Mouse (Mus musculus): ENCODE data around the gene Adad2. TPM values are rescaled to one million over a fixed set of nuclear protein-coding genes. Genes with fewer than 3 reads are reported as not detected.

Gene Adad2
- polyA plus RNA-seq, 1 experiment from 2014 or later, result 0.09 TPM

- H3K27ac ChIP-seq (ENCODE audit: low read depth), result peak within 1 kb of the TSS; percentile 43; the same call in 1 of the 2 replicates
- ATAC-seq (replicated peaks; ENCODE audit: low FRiP score, low TSS enrichment, low read depth), result peak; percentile 89
- under 1% methylated on average over 85 of the region's 97 CpGs for WGBS
- H3K4me2 ChIP-seq (ENCODE audit: low read length), result peak within 1 kb of the TSS; percentile 88
- peak within 1 kb of the TSS; percentile 68 for H3K4me3 ChIP-seq (ENCODE audit: low read depth, low read length)
- H3K9me3 ChIP-seq (ENCODE audit: control insufficient read depth, low read length), result no peaks in the 10 kb centered on the region
- no peaks in the 10 kb centered on the region for H3K36me3 ChIP-seq (ENCODE audit: control insufficient read depth, insufficient read depth, low read length)
- DNase-seq (ENCODE audit: low spot score), result peak; percentile 98
- H3K27me3 ChIP-seq (replicated peaks; ENCODE audit: control insufficient read depth, insufficient read depth, low read length), result peaks cover 12% of the 10 kb centered on the region; the same call in 1 of the 2 replicates
- no peaks in the 10 kb centered on the region; the same call in 1 of the 2 replicates for H3K4me1 ChIP-seq (replicated peaks; ENCODE audit: control insufficient read depth, insufficient read depth, low read length)
- peak within 1 kb of the TSS; percentile 67 for H3K9ac ChIP-seq (ENCODE audit: low read length)
These were observed 37.8 kb upstream of the Adad2 start, which contains the start of the genes Hsdl1 and Dnaaf1 for GRCm38 (mm10) chr8:119574437-119575365. TSS of gene Hsdl1 (minus strand) at chr8:119575183. TSS of gene Dnaaf1 (plus strand) at chr8:119575235.

GRCm38 (mm10) chr8:119575366-119575726 is 37.2 kb upstream of the Adad2 start:
- Histone ChIP-seq H3K27me3 (replicated peaks; ENCODE audit: control insufficient read depth, insufficient read depth, low read length) (peaks cover 12% of the 10 kb centered on the region; the same call in 1 of the 2 replicates), H3K36me3 (ENCODE audit: control insufficient read depth, insufficient read depth, low read length) (no peaks in the 10 kb centered on the region), H3K4me3 (ENCODE audit: low read depth, low read length) (peak overlapping the region; percentile 68), H3K9me3 (ENCODE audit: control insufficient read depth, low read length) (no peaks in the 10 kb centered on the region), H3K27ac (ENCODE audit: low read depth) (no peak overlapping the region), H3K9ac (ENCODE audit: low read length) (peak overlapping the region; percentile 67), H3K4me1 (replicated peaks; ENCODE audit: control insufficient read depth, insufficient read depth, low read length) (no peaks in the 10 kb centered on the region; the same call in 1 of the 2 replicates), H3K4me2 (ENCODE audit: low read length) (peak overlapping the region; percentile 88)
- ATAC-seq (replicated peaks; ENCODE audit: low FRiP score, low TSS enrichment, low read depth) (peak; percentile 22), DNase-seq (ENCODE audit: low spot score) (no peak)
- 2% methylated on average over 16 of the region's 16 CpGs for whole genome bisulfite sequencing

- no peak overlapping the region for H3K4me2 ChIP-seq (ENCODE audit: low read length)
- no peaks in the 10 kb centered on the region for H3K36me3 ChIP-seq (ENCODE audit: control insufficient read depth, insufficient read depth, low read length)
- no peak for DNase-seq (ENCODE audit: low spot score)
- WGBS, result 28% methylated on average over 13 of the region's 13 CpGs
- H3K4me1 ChIP-seq (replicated peaks; ENCODE audit: control insufficient read depth, insufficient read depth, low read length), result no peaks in the 10 kb centered on the region; the same call in 1 of the 2 replicates
- H3K27me3 ChIP-seq (replicated peaks; ENCODE audit: control insufficient read depth, insufficient read depth, low read length), result peaks cover 7% of the 10 kb centered on the region; the same call in 1 of the 2 replicates
- H3K27ac ChIP-seq (ENCODE audit: low read depth), result no peak overlapping the region
- no peaks in the 10 kb centered on the region for H3K9me3 ChIP-seq (ENCODE audit: control insufficient read depth, low read length)
- no peak overlapping the region for H3K4me3 ChIP-seq (ENCODE audit: low read depth, low read length)
- no peak overlapping the region for H3K9ac ChIP-seq (ENCODE audit: low read length)
- ATAC-seq (replicated peaks; ENCODE audit: low FRiP score, low TSS enrichment, low read depth), result no peak
These were observed 33.5 kb upstream of the Adad2 start for GRCm38 (mm10) chr8:119579096-119579495.

DNA sequence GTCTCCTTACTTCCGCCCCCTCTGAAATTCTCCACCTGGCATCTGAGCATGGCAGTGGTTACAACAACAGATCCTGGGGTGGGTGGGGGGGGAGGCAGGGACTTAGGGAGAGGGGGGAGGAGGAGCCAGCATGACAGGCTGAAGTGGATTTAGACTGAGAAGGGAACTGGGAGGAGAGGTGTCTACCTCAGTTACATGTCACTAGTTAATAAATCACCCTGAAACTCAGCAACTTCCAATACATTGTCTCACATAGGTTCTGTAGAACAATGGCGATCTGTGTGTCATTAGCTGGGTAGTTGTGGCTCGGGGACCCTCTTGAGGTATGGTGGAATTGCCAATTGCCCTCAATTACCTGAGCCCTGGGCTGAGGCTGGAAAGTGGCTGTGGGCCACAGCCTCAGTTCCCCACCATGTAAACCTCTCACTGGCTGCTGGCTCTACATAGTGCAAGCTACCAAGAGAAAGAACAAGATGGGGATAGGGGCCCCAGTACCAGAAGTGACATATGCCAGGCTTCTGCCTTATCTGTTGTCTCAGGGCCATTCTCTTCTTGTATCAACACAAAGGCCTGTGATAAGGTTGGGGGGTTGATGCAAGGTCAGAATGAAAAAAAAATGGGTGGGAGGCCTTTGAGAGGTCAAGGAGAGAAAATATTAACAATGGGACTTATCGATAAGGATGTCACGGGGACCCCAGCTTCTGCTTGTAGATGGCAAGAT is 31.9 kb upstream of the Adad2 start:
- no peak for DNase-seq (ENCODE audit: low spot score)
- peaks cover 7% of the 10 kb centered on the region; the same call in 1 of the 2 replicates for H3K27me3 ChIP-seq (replicated peaks; ENCODE audit: control insufficient read depth, insufficient read depth, low read length)
- no peak overlapping the region for H3K9ac ChIP-seq (ENCODE audit: low read length)
- H3K9me3 ChIP-seq (ENCODE audit: control insufficient read depth, low read length), result no peaks in the 10 kb centered on the region
- no peaks in the 10 kb centered on the region for H3K36me3 ChIP-seq (ENCODE audit: control insufficient read depth, insufficient read depth, low read length)
- peak; percentile 21; the same call in 1 of the 2 replicates for ATAC-seq (replicated peaks; ENCODE audit: low FRiP score, low TSS enrichment, low read depth)
- no peak overlapping the region for H3K4me2 ChIP-seq (ENCODE audit: low read length)
- H3K4me1 ChIP-seq (replicated peaks; ENCODE audit: control insufficient read depth, insufficient read depth, low read length), result no peaks in the 10 kb centered on the region; the same call in 1 of the 2 replicates
- H3K4me3 ChIP-seq (ENCODE audit: low read depth, low read length), result no peak overlapping the region
- 65% methylated on average over 5 of the region's 5 CpGs for WGBS
- H3K27ac ChIP-seq (ENCODE audit: low read depth), result peak overlapping the region; percentile 27; the same call in 1 of the 2 replicates

GRCm38 (mm10) chr8:119585901-119586300 is 26.6 kb upstream of the Adad2 start:
- H3K27ac ChIP-seq (ENCODE audit: low read depth), result no peak overlapping the region
- ATAC-seq (replicated peaks; ENCODE audit: low FRiP score, low TSS enrichment, low read depth) (no peak), DNase-seq (ENCODE audit: low spot score) (no peak)
- 0 out of 2 replicates have a peak, but pooled peaks cover 4% of the 10 kb centered on the region for H3K4me1 ChIP-seq (replicated peaks; ENCODE audit: control insufficient read depth, insufficient read depth, low read length)
- H3K4me3 ChIP-seq (ENCODE audit: low read depth, low read length), result peak overlapping the region; percentile 27
- WGBS, result 18% methylated on average over 23 of the region's 24 CpGs
- no peaks in the 10 kb centered on the region for H3K36me3 ChIP-seq (ENCODE audit: control insufficient read depth, insufficient read depth, low read length)
- H3K9ac ChIP-seq (ENCODE audit: low read length), result peak overlapping the region; percentile 22; the same call in 1 of the 2 replicates
- no peaks in the 10 kb centered on the region for H3K9me3 ChIP-seq (ENCODE audit: control insufficient read depth, low read length)
- no peaks in the 10 kb centered on the region for H3K27me3 ChIP-seq (replicated peaks; ENCODE audit: control insufficient read depth, insufficient read depth, low read length)
- peak overlapping the region; percentile 49 for H3K4me2 ChIP-seq (ENCODE audit: low read length)

- ATAC-seq (replicated peaks; ENCODE audit: low FRiP score, low TSS enrichment, low read depth) (no peak), DNase-seq (ENCODE audit: low spot score) (no peak)
- Histone ChIP-seq H3K27ac (ENCODE audit: low read depth) (no peak overlapping the region), H3K4me2 (ENCODE audit: low read length) (no peak overlapping the region), H3K9me3 (ENCODE audit: control insufficient read depth, low read length) (no peaks in the 10 kb centered on the region), H3K4me3 (ENCODE audit: low read depth, low read length) (no peak overlapping the region), H3K27me3 (replicated peaks; ENCODE audit: control insufficient read depth, insufficient read depth, low read length) (no peaks in the 10 kb centered on the region), H3K36me3 (ENCODE audit: control insufficient read depth, insufficient read depth, low read length) (no peaks in the 10 kb centered on the region), H3K9ac (ENCODE audit: low read length) (no peak overlapping the region), H3K4me1 (replicated peaks; ENCODE audit: control insufficient read depth, insufficient read depth, low read length) (0 out of 2 replicates have a peak, but pooled peaks cover 4% of the 10 kb centered on the region)
- 65% methylated on average over 4 of the region's 4 CpGs for WGBS
These were observed 24.2 kb upstream of the Adad2 start for GRCm38 (mm10) chr8:119588321-119588720.

DNA sequence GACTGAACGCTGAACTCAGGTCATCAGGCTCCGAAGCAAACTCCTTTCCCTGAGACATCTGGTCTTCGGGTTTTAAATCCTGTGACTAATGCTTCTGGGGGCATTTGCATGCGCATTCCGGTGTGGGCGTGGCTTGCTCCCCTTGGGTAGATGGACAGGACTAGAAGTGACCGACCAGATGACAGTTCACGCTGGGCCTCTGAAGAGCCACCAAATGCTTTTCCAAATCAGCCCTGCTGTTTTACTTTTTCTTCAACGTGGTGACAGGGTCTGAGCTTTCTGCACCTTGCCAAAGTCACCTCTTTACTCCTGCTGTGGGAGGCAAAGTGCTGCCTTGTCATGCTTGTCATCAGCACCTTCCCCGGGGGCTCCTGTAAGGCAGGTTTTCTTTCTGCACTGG is 23.7 kb upstream of the Adad2 start:
- H3K27me3 ChIP-seq (replicated peaks; ENCODE audit: control insufficient read depth, insufficient read depth, low read length), result no peaks in the 10 kb centered on the region
- H3K36me3 ChIP-seq (ENCODE audit: control insufficient read depth, insufficient read depth, low read length), result no peaks in the 10 kb centered on the region
- H3K4me2 ChIP-seq (ENCODE audit: low read length), result no peak overlapping the region
- no peaks in the 10 kb centered on the region for H3K9me3 ChIP-seq (ENCODE audit: control insufficient read depth, low read length)
- ATAC-seq (replicated peaks; ENCODE audit: low FRiP score, low TSS enrichment, low read depth) (no peak), DNase-seq (ENCODE audit: low spot score) (no peak)
- no peak overlapping the region for H3K27ac ChIP-seq (ENCODE audit: low read depth)
- H3K4me1 ChIP-seq (replicated peaks; ENCODE audit: control insufficient read depth, insufficient read depth, low read length), result 0 out of 2 replicates have a peak, but pooled peaks cover 4% of the 10 kb centered on the region
- H3K4me3 ChIP-seq (ENCODE audit: low read depth, low read length), result no peak overlapping the region
- WGBS, result 29% methylated on average over 10 of the region's 10 CpGs
- no peak overlapping the region for H3K9ac ChIP-seq (ENCODE audit: low read length)

DNA sequence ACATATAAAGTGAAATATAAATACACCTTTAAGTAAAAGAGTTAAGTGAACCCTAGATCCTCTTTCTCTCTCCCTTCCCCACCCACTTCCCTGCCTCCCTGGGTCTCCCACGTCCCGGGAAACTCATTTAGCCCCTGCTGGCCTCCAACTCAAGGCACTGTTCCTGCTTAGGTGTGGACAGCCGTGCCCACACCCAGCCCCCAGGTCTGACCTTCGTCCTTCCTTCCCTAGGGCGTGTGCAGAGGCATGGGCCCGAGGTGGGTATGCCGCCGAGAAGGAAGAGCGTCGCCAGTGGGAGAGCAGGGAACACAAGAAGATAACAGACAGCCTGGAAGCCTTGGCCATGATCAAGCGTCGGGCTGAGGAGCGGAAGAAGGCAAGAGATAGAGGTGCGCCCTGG is 22.2 kb upstream of the Adad2 start:
- DNase-seq (ENCODE audit: low spot score), result no peak
- H3K36me3 ChIP-seq (ENCODE audit: control insufficient read depth, insufficient read depth, low read length), result no peaks in the 10 kb centered on the region
- H3K4me3 ChIP-seq (ENCODE audit: low read depth, low read length), result no peak overlapping the region
- H3K9ac ChIP-seq (ENCODE audit: low read length), result no peak overlapping the region
- H3K27me3 ChIP-seq (replicated peaks; ENCODE audit: control insufficient read depth, insufficient read depth, low read length), result no peaks in the 10 kb centered on the region
- 68% methylated on average over 14 of the region's 14 CpGs for WGBS
- 0 out of 2 replicates have a peak, but pooled peaks cover 4% of the 10 kb centered on the region for H3K4me1 ChIP-seq (replicated peaks; ENCODE audit: control insufficient read depth, insufficient read depth, low read length)
- ATAC-seq (replicated peaks; ENCODE audit: low FRiP score, low TSS enrichment, low read depth), result peak; percentile 61
- H3K4me2 ChIP-seq (ENCODE audit: low read length), result no peak overlapping the region
- H3K27ac ChIP-seq (ENCODE audit: low read depth), result no peak overlapping the region
- no peaks in the 10 kb centered on the region for H3K9me3 ChIP-seq (ENCODE audit: control insufficient read depth, low read length)
